Mouse (Mus musculus) CH12.LX (cell line): Measurements from ENCODE around the gene Zfp9. TPM values are rescaled to one million over a fixed set of nuclear protein-coding genes. Genes with fewer than 3 reads are reported as not detected.

ENCODE experiments used
- DNase-seq: peaks from one replicate; pipeline ENCODE4 v3.0.0-alpha.2; 2013; ENCODE audit errors: extremely low read depth
- H3K27ac ChIP-seq: 2 replicates; pipeline ENCODE4 v1.5.1; 2012; ENCODE audit warnings: low read depth, mild to moderate bottlenecking, control low read depth, moderate library complexity; ENCODE audit not compliant: insufficient read depth
- H3K27me3 ChIP-seq: replicated peaks from 2 replicates; pipeline ENCODE3; 2012; ENCODE audit warnings: inconsistent platforms
- H3K36me3 ChIP-seq, 2 experiments: replicated peaks in 1 of 2; 2 replicates each; pipeline versions ENCODE3 to v1.6.1; 2012; ENCODE audit warnings: inconsistent platforms in 1 of 2, low read length in 1 of 2, mild to moderate bottlenecking in 1 of 2, mixed read lengths in 1 of 2, moderate library complexity in 1 of 2; ENCODE audit not compliant: control insufficient read depth in 1 of 2, insufficient read depth in 1 of 2
- H3K4me1 ChIP-seq, 2 experiments: 2 replicates each; pipeline ENCODE4 v1.6.1; 2012; ENCODE audit warnings: inconsistent platforms in 1 of 2, moderate library complexity in 1 of 2; ENCODE audit not compliant: insufficient read depth in 2 of 2, control insufficient read depth in 1 of 2
- H3K4me2 ChIP-seq: 2 replicates; pipeline ENCODE4 v1.6.1; 2012; ENCODE audit warnings: low read depth, mild to moderate bottlenecking, control low read depth; ENCODE audit not compliant: poor library complexity, insufficient read depth, severe bottlenecking
- H3K4me3 ChIP-seq, 3 experiments: fragments of 150-350 bp in 1 of 3; sonication (generic) in 1 of 3; replicated peaks in 1 of 3; 2 replicates each; pipeline versions ENCODE3 to v1.5.1; 2011 to 2012; ENCODE audit warnings: low read depth in 2 of 3, low read length in 2 of 3, mild to moderate bottlenecking in 2 of 3, moderate library complexity in 2 of 3, control low read depth in 1 of 3, improper control_type of control experiment in 1 of 3, inconsistent platforms in 1 of 3, mixed read lengths in 1 of 3; ENCODE audit not compliant: poor library complexity in 1 of 3
- H3K79me2 ChIP-seq: replicated peaks from 2 replicates; pipeline ENCODE4 v1.6.1; 2012; ENCODE audit warnings: mild to moderate bottlenecking, moderate library complexity; ENCODE audit not compliant: control insufficient read depth, poor library complexity, insufficient read depth, severe bottlenecking; ENCODE audit errors: extremely low read depth
- H3K9ac ChIP-seq: 2 replicates; pipeline ENCODE4 v1.6.1; 2012; ENCODE audit warnings: low read depth, mild to moderate bottlenecking, control low read depth, moderate library complexity; ENCODE audit not compliant: insufficient read depth
- H3K9me3 ChIP-seq: replicated peaks from 2 replicates; pipeline ENCODE3; 2012; ENCODE audit warnings: low read length, inconsistent platforms, mixed read lengths
- CHD2 ChIP-seq: IDR thresholded peaks from 2 replicates; pipeline ENCODE4 v1.6.1; 2011; ENCODE audit warnings: low read length, improper control_type of control experiment
- CTCF ChIP-seq, 2 experiments: IDR thresholded peaks in 1 of 2; conservative IDR thresholded peaks in 1 of 2; 2 replicates each; pipeline ENCODE4 v1.5.1; 2011 to 2012; ENCODE audit warnings: low read depth in 2 of 2, low read length in 2 of 2, improper control_type of control experiment in 1 of 2, inconsistent platforms in 1 of 2, mild to moderate bottlenecking in 1 of 2, moderate library complexity in 1 of 2
- ELF1 ChIP-seq: IDR thresholded peaks from 2 replicates; pipeline ENCODE4 v1.6.1; 2014; ENCODE audit warnings: low read depth, mild to moderate bottlenecking, inconsistent platforms, low read length, improper control_type of control experiment
- JUN ChIP-seq: IDR thresholded peaks from 2 replicates; pipeline ENCODE4 v1.6.1; 2011; ENCODE audit warnings: low read depth, mild to moderate bottlenecking, low read length, improper control_type of control experiment, moderate library complexity; ENCODE audit not compliant: insufficient read depth
- JUND ChIP-seq: conservative IDR thresholded peaks from 2 replicates; pipeline ENCODE4 v1.6.1; 2011; ENCODE audit warnings: low read depth, low read length, improper control_type of control experiment
- KAT2A ChIP-seq: IDR thresholded peaks from 2 replicates; pipeline ENCODE4 v1.6.1; 2012; ENCODE audit warnings: low read length, improper control_type of control experiment, inconsistent platforms; ENCODE audit not compliant: insufficient replicate concordance
- MAX ChIP-seq: IDR thresholded peaks from 2 replicates; pipeline ENCODE4 v1.6.1; 2011; ENCODE audit warnings: low read length, improper control_type of control experiment
- MAZ ChIP-seq: IDR thresholded peaks from 2 replicates; pipeline ENCODE4 v1.6.1; 2012; ENCODE audit warnings: low read depth, mild to moderate bottlenecking, inconsistent platforms, low read length, improper control_type of control experiment, moderate library complexity
- MXI1 ChIP-seq: IDR thresholded peaks from 2 replicates; pipeline ENCODE4 v1.6.1; 2011; ENCODE audit warnings: mild to moderate bottlenecking, low read depth, low read length, improper control_type of control experiment
- MYC ChIP-seq: IDR thresholded peaks from 2 replicates; pipeline ENCODE4 v1.6.1; 2011; ENCODE audit warnings: low read depth, mild to moderate bottlenecking, improper control_type of control experiment, low read length
- NELFE ChIP-seq: IDR thresholded peaks from 2 replicates; pipeline ENCODE4 v1.6.1; 2011; ENCODE audit warnings: low read depth, low read length, improper control_type of control experiment
- NRF1 ChIP-seq: IDR thresholded peaks from 2 replicates; pipeline ENCODE4 v1.6.1; 2014; ENCODE audit warnings: low read depth, mild to moderate bottlenecking, inconsistent platforms, low read length, improper control_type of control experiment, moderate library complexity
- POLR2A ChIP-seq: IDR thresholded peaks from 2 replicates; pipeline ENCODE4 v1.6.1; 2011; ENCODE audit warnings: low read depth, mild to moderate bottlenecking, improper control_type of control experiment, low read length
- RAD21 ChIP-seq: IDR thresholded peaks from 2 replicates; pipeline ENCODE4 v1.6.1; 2011; ENCODE audit warnings: low read depth, mild to moderate bottlenecking, low read length, improper control_type of control experiment, moderate library complexity
- RCOR1 ChIP-seq: conservative IDR thresholded peaks from 2 replicates; pipeline ENCODE4 v1.6.1; 2012; ENCODE audit warnings: low read depth, mild to moderate bottlenecking, inconsistent platforms, low read length, improper control_type of control experiment
- TCF12 ChIP-seq: IDR thresholded peaks from 2 replicates; pipeline ENCODE4 v1.6.1; 2014; ENCODE audit warnings: low read depth, mild to moderate bottlenecking, inconsistent platforms, low read length, improper control_type of control experiment
- UBTF ChIP-seq: IDR thresholded peaks from 2 replicates; pipeline ENCODE4 v1.6.1; 2012; ENCODE audit warnings: low read depth, mild to moderate bottlenecking, inconsistent platforms, low read length, improper control_type of control experiment, moderate library complexity
- ZC3H11A ChIP-seq: IDR thresholded peaks from 2 replicates; pipeline ENCODE4 v1.6.1; 2012; ENCODE audit warnings: low read depth, mild to moderate bottlenecking, inconsistent platforms, low read length, improper control_type of control experiment
- ZMIZ1 ChIP-seq: IDR thresholded peaks from 2 replicates; pipeline ENCODE4 v1.6.1; 2012; ENCODE audit warnings: low read depth, mild to moderate bottlenecking, inconsistent platforms, low read length, improper control_type of control experiment
- ZNF384 ChIP-seq: IDR thresholded peaks from 2 replicates; pipeline ENCODE4 v1.6.1; 2012; ENCODE audit warnings: low read depth, low read length, improper control_type of control experiment, inconsistent platforms
- dilution Hi-C: fragments of 300-500 bp; cut with MboI; formaldehyde crosslinking; loops from 2 replicates; pipeline ENCODE4 v1.14.3; 2020; ENCODE audit warnings: low sequenced_read_pairs; ENCODE audit not compliant: extremely low pct_unique_long_range_greater_than_20kb, extremely low pct_ligation_motif_present
- in situ Hi-C: fragments of 300-500 bp; cut with MboI; formaldehyde crosslinking; loops from 3 replicates; pipeline ENCODE4 v1.14.3; 2019; ENCODE audit warnings: low sequenced_read_pairs, low pct_ligation_motif_present, low pct_unique_long_range_greater_than_20kb, mixed read lengths
- polyA plus RNA-seq: library from polyadenylated mRNA; unstranded; fragments of >175 nt; gene quantifications from 2 replicates; pipeline ENCODE4 v1.2.1, GENCODE M21; 2012; ENCODE audit warnings: low read depth; ENCODE audit not compliant: insufficient read length
- total RNA-seq, 2 experiments: library from RNA; depleted of rRNA; stranded (reverse); fragments of 300-350 nt in 1 of 2; fragments of >200 nt in 1 of 2; gene quantifications; 2 replicates each; pipeline ENCODE4 v1.2.3; 2012 to 2014

The Zfp9 gene
- total RNA-seq (2012; rRNA removed) (0.04 and 0.08 TPM in 2 replicates), total RNA-seq (2014; rRNA removed) (0.08 and 0.16 TPM in 2 replicates), polyA plus RNA-seq (not detected in 2 replicates)

DNA sequence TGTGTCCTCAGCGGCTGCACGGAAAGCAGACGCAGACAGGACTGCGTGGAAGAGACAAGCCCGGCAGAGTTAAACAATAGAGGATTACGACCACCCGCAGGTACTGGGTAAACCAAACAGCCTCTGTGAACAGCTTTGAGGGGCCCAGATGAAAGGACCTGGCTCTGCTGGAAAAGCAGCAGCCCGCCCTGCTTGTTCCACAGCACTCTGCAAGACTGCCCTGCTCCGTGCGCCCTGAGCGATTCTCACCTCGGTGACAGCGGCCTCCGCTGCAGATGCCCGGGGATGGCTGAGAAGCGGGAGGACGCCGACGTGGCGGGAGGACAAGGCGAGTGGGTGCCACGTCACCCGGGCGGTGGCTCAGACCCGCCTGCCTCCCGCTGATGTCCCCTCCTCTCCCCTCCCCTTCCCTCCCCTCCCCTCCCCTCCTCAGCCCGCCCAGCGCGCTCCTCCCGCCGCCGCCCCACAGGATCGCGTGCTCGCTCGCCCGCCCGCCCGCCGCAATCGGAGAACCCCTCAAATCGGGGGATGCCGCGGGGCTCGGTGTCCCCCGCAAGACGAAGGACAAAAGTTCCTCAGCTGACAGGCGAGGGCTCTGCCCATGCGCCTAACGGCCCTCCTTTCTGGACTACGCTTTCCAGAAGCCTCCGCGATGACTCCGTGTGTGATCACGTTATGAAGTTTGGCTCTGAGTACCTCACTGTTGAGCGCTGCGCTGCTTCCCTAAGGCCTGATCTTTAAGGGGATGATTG lies at the start of gene Zfp9:
Gene Zfp9, minus strand, starts transcription at position 364 of the 752 bp plus-strand sequence.
- H3K9ac ChIP-seq, result no peak within 1 kb of the TSS
- no peaks in the 10 kb centered on the region for H3K79me2 ChIP-seq
- TF ChIP-seq NELFE, result no peak
- no peak for TF ChIP-seq MYC
- no peak for TF ChIP-seq CTCF (conservative IDR thresholded peaks at IDR 0.05 in 1 of 2, IDR thresholded peaks at IDR 0.05 in 1 of 2; ENCODE audit: low read depth in 2 of 2, low read length in 2 of 2)
- no peak for TF ChIP-seq UBTF
- TF ChIP-seq POLR2A, result no peak
- no peak for TF ChIP-seq MXI1
- TF ChIP-seq MAX, result no peak
- no peak for TF ChIP-seq ZMIZ1
- TF ChIP-seq NRF1, result no peak
- TF ChIP-seq RAD21, result no peak
- no peak for TF ChIP-seq ZC3H11A
- no peak for TF ChIP-seq TCF12
- TF ChIP-seq KAT2A, result no peak
- TF ChIP-seq ELF1, result no peak
- H3K9me3 ChIP-seq, result no peaks in the 10 kb centered on the region
- no peak for DNase-seq
- no peak within 1 kb of the TSS for H3K4me2 ChIP-seq
- in situ Hi-C loops, result no loop called here
- no peak within 1 kb of the TSS for H3K27ac ChIP-seq
- no peaks in the 10 kb centered on the region for H3K36me3 ChIP-seq
- H3K4me3 ChIP-seq, result no peak within 1 kb of the TSS
- no peaks in the 10 kb centered on the region for H3K27me3 ChIP-seq
- no peaks in the 10 kb centered on the region for H3K4me1 ChIP-seq
- dilution Hi-C loops, result no loop called here

DNA sequence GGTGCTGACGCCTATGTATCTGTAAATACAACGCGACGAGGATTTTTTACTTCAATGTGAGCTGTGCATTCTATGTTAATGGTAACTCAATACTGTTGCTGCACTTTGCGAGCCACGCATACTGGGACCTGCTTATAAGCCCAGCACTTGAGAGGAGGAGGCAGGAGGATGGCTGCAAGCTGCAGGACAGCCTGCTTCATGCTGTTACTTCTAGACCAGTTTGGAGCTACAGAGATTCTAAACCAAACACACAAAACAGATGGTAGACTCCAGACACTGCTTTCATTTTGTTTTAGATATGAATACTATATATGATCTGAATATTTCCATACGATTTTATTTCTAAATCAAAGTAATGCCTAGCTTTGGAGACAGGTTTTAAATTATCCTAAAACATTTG lies 41.5 kb upstream of the Zfp9 start:
- H3K36me3 ChIP-seq, result peaks cover 43 to 84% of the 10 kb centered on the region in 2 experiments
- dilution Hi-C loops, result no loop called here

More for the DNA sequence above, 41.5 kb upstream of the Zfp9 start:
- no peak overlapping the region for H3K9ac ChIP-seq
- TF ChIP-seq ZNF384 (no peak), MYC (no peak), JUN (no peak), CHD2 (no peak), ZC3H11A (no peak), JUND (no peak), RCOR1 (no peak), RAD21 (no peak), CTCF (conservative IDR thresholded peaks at IDR 0.05 in 1 of 2, IDR thresholded peaks at IDR 0.05 in 1 of 2; ENCODE audit: low read depth in 2 of 2, low read length in 2 of 2) (no peak), MAZ (no peak)
- no peaks in the 10 kb centered on the region for H3K79me2 ChIP-seq
- no peaks in the 10 kb centered on the region for H3K4me1 ChIP-seq
- no peaks in the 10 kb centered on the region for H3K27me3 ChIP-seq
- no peak overlapping the region for H3K4me2 ChIP-seq
- no peaks in the 10 kb centered on the region for H3K9me3 ChIP-seq
- no peak overlapping the region for H3K4me3 ChIP-seq
- DNase-seq, result no peak
- in situ Hi-C loops, result no loop called here
- H3K27ac ChIP-seq, result no peak overlapping the region
